ENCODE assay signal across 10 mouse cellular contexts in genomic region chr11:96003969-96004792, GRCm38 (mm10). TPM values are rescaled to one million over a fixed set of nuclear protein-coding genes. Genes with fewer than 3 reads are reported as not detected.
DNase-seq lines count a peak whose midpoint lies in the region; ATAC-seq lines count a peak whose summit lies in the region.
"Had no signal": no experiment of that assay in that cellular context is flagged by ENCODE, and none has a peak within 500 bp of the region (broad histone marks: within the 10 kb centered on the region; RNA-seq: fewer than 3 reads in every experiment).

No protein-coding gene starts in this region.

- peaks cover 20% of the 10 kb centered on the region for H3K4me1 ChIP-seq in neural tube, embryonic 11.5 days (ENCODE audit: control insufficient read depth, insufficient read depth, low read length)
- peaks cover 34% of the 10 kb centered on the region for H3K4me1 ChIP-seq in forebrain, embryonic 13.5 days
- H3K4me1 ChIP-seq in limb, embryonic 11.5 days (ENCODE audit: control insufficient read depth, insufficient read depth, low read length): peaks cover 14% of the 10 kb centered on the region
- peaks cover 26% of the 10 kb centered on the region for H3K4me1 ChIP-seq in stomach, embryonic 14.5 days (ENCODE audit: control insufficient read depth, insufficient read depth, low read length)

- peak; percentile 42 for DNase-seq in neural tube, embryonic 11.5 days (ENCODE audit: low spot score)
- no peak for DNase-seq in neural tube, embryonic 10.5 days (ENCODE audit: extremely low spot score, low spot score)
- peak; percentile 68 for DNase-seq in limb, embryonic 11.5 days (ENCODE audit: low spot score)
- DNase-seq in cerebellum, adult 9-10 months: no peak

- no peaks in the 10 kb centered on the region for H3K27me3 ChIP-seq in neural tube, embryonic 11.5 days (ENCODE audit: control insufficient read depth, insufficient read depth, low read length)
- H3K27me3 ChIP-seq in forebrain, embryonic 13.5 days: no peaks in the 10 kb centered on the region
- no peaks in the 10 kb centered on the region for H3K27me3 ChIP-seq in limb, embryonic 11.5 days (ENCODE audit: control insufficient read depth, insufficient read depth, low read length)
- H3K27me3 ChIP-seq in stomach, embryonic 14.5 days (ENCODE audit: control insufficient read depth, insufficient read depth, low read length): no peaks in the 10 kb centered on the region

- H3K9ac ChIP-seq in neural tube, embryonic 11.5 days (ENCODE audit: low read length): peak overlapping the region; percentile 98
- peak overlapping the region; percentile 94 for H3K9ac ChIP-seq in forebrain, embryonic 13.5 days
- H3K9ac ChIP-seq in limb, embryonic 11.5 days (ENCODE audit: low read length): peak overlapping the region; percentile 97
- peak overlapping the region; percentile 95 for H3K9ac ChIP-seq in stomach, embryonic 14.5 days (replicated peaks; ENCODE audit: low read depth, low read length)

- H3K4me3 ChIP-seq in neural tube, embryonic 11.5 days (ENCODE audit: low read depth, low read length): peak overlapping the region; percentile 100
- peak overlapping the region; percentile 89 for H3K4me3 ChIP-seq in forebrain, embryonic 13.5 days
- peak overlapping the region; percentile 90 for H3K4me3 ChIP-seq in limb, embryonic 11.5 days (ENCODE audit: low read depth, low read length)
- H3K4me3 ChIP-seq in stomach, embryonic 14.5 days (ENCODE audit: low read depth, low read length): peak overlapping the region; percentile 62
- H3K4me3 ChIP-seq: myocyte had no signal

- H3K27ac ChIP-seq in neural tube, embryonic 11.5 days (ENCODE audit: low read depth, low read length): peak overlapping the region; percentile 99
- peak overlapping the region; percentile 99 for H3K27ac ChIP-seq in forebrain, embryonic 13.5 days
- H3K27ac ChIP-seq in limb, embryonic 11.5 days (replicated peaks; ENCODE audit: low read depth, low read length): peak overlapping the region; percentile 97
- H3K27ac ChIP-seq in stomach, embryonic 14.5 days (ENCODE audit: low read length): peak overlapping the region; percentile 95

- WGBS in neural tube, embryonic 11.5 days: under 1% methylated on average over 32 of the region's 32 CpGs
- under 1% methylated on average over 31 of the region's 32 CpGs for WGBS in forebrain, embryonic 13.5 days
- under 1% methylated on average over 32 of the region's 32 CpGs for WGBS in limb, embryonic 11.5 days
- WGBS in stomach, embryonic 14.5 days: under 1% methylated on average over 32 of the region's 32 CpGs

- no peaks in the 10 kb centered on the region for H3K9me3 ChIP-seq in neural tube, embryonic 11.5 days (ENCODE audit: control insufficient read depth, low read length)
- H3K9me3 ChIP-seq in forebrain, embryonic 13.5 days (replicated peaks): no peaks in the 10 kb centered on the region
- no peaks in the 10 kb centered on the region for H3K9me3 ChIP-seq in limb, embryonic 11.5 days (ENCODE audit: control insufficient read depth, low read length)
- H3K9me3 ChIP-seq in stomach, embryonic 14.5 days (ENCODE audit: control insufficient read depth, low read depth, low read length): no peaks in the 10 kb centered on the region

- peak overlapping the region; percentile 93 for H3K4me2 ChIP-seq in neural tube, embryonic 11.5 days (ENCODE audit: low read depth)
- peak overlapping the region; percentile 83 for H3K4me2 ChIP-seq in forebrain, embryonic 13.5 days
- peak overlapping the region; percentile 76 for H3K4me2 ChIP-seq in limb, embryonic 11.5 days (ENCODE audit: low read depth, severe bottlenecking)
- peak overlapping the region; percentile 94 for H3K4me2 ChIP-seq in stomach, embryonic 14.5 days (replicated peaks; ENCODE audit: low read depth, low read length)

- no peak for ATAC-seq in neural tube, embryonic 11.5 days (ENCODE audit: insufficient read depth, low FRiP score, low TSS enrichment)
- ATAC-seq in forebrain, embryonic 13.5 days: no peak; the same call in 1 of the 2 replicates
- no peak for ATAC-seq in limb, embryonic 11.5 days (ENCODE audit: insufficient number of reproducible peaks, low FRiP score, low TSS enrichment, low read depth)
- ATAC-seq in stomach, embryonic 14.5 days (ENCODE audit: insufficient number of reproducible peaks, insufficient read depth, low FRiP score, low read depth): 0 out of 2 replicates have a peak, but pooled peaks have one; percentile 19
- no peak for ATAC-seq in monocyte, adult 5-6 weeks (replicated peaks; ENCODE audit: insufficient number of reproducible peaks, low FRiP score, low TSS enrichment, poor library complexity, severe bottlenecking)
- ATAC-seq in activated CD4-positive, CD25-positive, alpha-beta regulatory T cell, adult 4 months: no peak

- H3K36me3 ChIP-seq in neural tube, embryonic 11.5 days (ENCODE audit: control insufficient read depth, insufficient read depth, low read length): no peaks in the 10 kb centered on the region
- no peaks in the 10 kb centered on the region for H3K36me3 ChIP-seq in forebrain, embryonic 13.5 days (ENCODE audit: poor library complexity, severe bottlenecking)
- H3K36me3 ChIP-seq in limb, embryonic 11.5 days (ENCODE audit: control insufficient read depth, insufficient read depth, low read length): no peaks in the 10 kb centered on the region
- H3K36me3 ChIP-seq in stomach, embryonic 14.5 days (ENCODE audit: control insufficient read depth, insufficient read depth, low read length): no peaks in the 10 kb centered on the region; the same call in 1 of the 2 replicates

RNA-seq across cellular contexts. Expression of gene Igf2bp1, which starts 1.6 kb away (rescaled TPM):
- 80.8 and 84.4 TPM in 2 replicates for polyA plus RNA-seq in neural tube, embryonic 11.5 days (2014; fragmentation: Nextera tagmentation; extraction: Ambion mirVana)
- 53.4 and 58.0 TPM in 2 replicates for polyA plus RNA-seq in forebrain, embryonic 13.5 days (2015; fragmentation: Nextera tagmentation; extraction: Ambion mirVana)
- 106 and 116 TPM in 2 replicates for polyA plus RNA-seq in limb, embryonic 11.5 days (2014; fragmentation: Nextera tagmentation; extraction: Ambion mirVana)
- 24.9 and 28.5 TPM in 2 replicates for polyA plus RNA-seq in stomach, embryonic 14.5 days (2014; fragmentation: Nextera tagmentation; extraction: Ambion mirVana)
- not detected in 3 replicates for total RNA-seq in monocyte, adult 5-6 weeks (2017)
- polyA plus RNA-seq in activated CD4-positive, CD25-positive, alpha-beta regulatory T cell, adult 4 months (2017; shearing (Covaris generic)): under 1 TPM in 1 of 2 experiments, not detected in 1; 0.24 TPM
- polyA plus RNA-seq: cerebellum, adult 2 months had no signal

RNA-seq across cellular contexts. Expression of gene Gip, which starts 20.2 kb away (rescaled TPM):
- not detected in 2 replicates for polyA plus RNA-seq in neural tube, embryonic 11.5 days (2014; fragmentation: Nextera tagmentation; extraction: Ambion mirVana)
- polyA plus RNA-seq in forebrain, embryonic 13.5 days (2015; fragmentation: Nextera tagmentation; extraction: Ambion mirVana): not detected in 2 replicates
- polyA plus RNA-seq in limb, embryonic 11.5 days (2014; fragmentation: Nextera tagmentation; extraction: Ambion mirVana): not detected in 2 replicates
- 1.1 TPM in 1 of 2 replicates, not detected in the other for polyA plus RNA-seq in stomach, embryonic 14.5 days (2014; fragmentation: Nextera tagmentation; extraction: Ambion mirVana)
- not detected in 3 replicates for total RNA-seq in monocyte, adult 5-6 weeks (2017)
- polyA plus RNA-seq in activated CD4-positive, CD25-positive, alpha-beta regulatory T cell, adult 4 months (2017; shearing (Covaris generic)): not detected
- polyA plus RNA-seq: cerebellum, adult 2 months; myocyte had no signal

RNA-seq across cellular contexts. Expression of gene Snf8, which starts 30.5 kb away (rescaled TPM):
- 41.7 and 46.6 TPM in 2 replicates for polyA plus RNA-seq in neural tube, embryonic 11.5 days (2014; fragmentation: Nextera tagmentation; extraction: Ambion mirVana)
- polyA plus RNA-seq in forebrain, embryonic 13.5 days (2015; fragmentation: Nextera tagmentation; extraction: Ambion mirVana): 129 and 132 TPM in 2 replicates
- polyA plus RNA-seq in limb, embryonic 11.5 days (2014; fragmentation: Nextera tagmentation; extraction: Ambion mirVana): 38.3 and 39.1 TPM in 2 replicates
- 34.6 and 35.5 TPM in 2 replicates for polyA plus RNA-seq in stomach, embryonic 14.5 days (2014; fragmentation: Nextera tagmentation; extraction: Ambion mirVana)
- 66.0 to 93.9 TPM (median 80.9 TPM) in 3 replicates for total RNA-seq in monocyte, adult 5-6 weeks (2017)
- 10 to 100 TPM; 39.3 to 54.1 TPM for polyA plus RNA-seq in activated CD4-positive, CD25-positive, alpha-beta regulatory T cell, adult 4 months (2017; shearing (Covaris generic))

Comparison
In these comparisons a context has a peak if more than half of its experiments do, and no peak if none do; other contexts are left out.
1. DNase-seq: peak in neural tube, embryonic 11.5 days (single experiment) and limb, embryonic 11.5 days (single experiment); none in neural tube, embryonic 10.5 days (single experiment) and cerebellum, adult 9-10 months (single experiment).
2. RNA of gene Igf2bp1, which starts 1.6 kb away (polyA plus RNA-seq): 106 to 116 TPM in limb, embryonic 11.5 days, 80.8 to 84.4 TPM in neural tube, embryonic 11.5 days, 53.4 to 58.0 TPM in forebrain, embryonic 13.5 days and 24.9 to 28.5 TPM in stomach, embryonic 14.5 days; 0.24 TPM in activated CD4-positive, CD25-positive, alpha-beta regulatory T cell, adult 4 months; every median in the first group is over 10 times any median in the second.
3. Peak in every context shown above with its lines, with median percentiles within 50 percentile points of each other: H3K27ac ChIP-seq, H3K4me2 ChIP-seq, H3K4me3 ChIP-seq and H3K9ac ChIP-seq.